Mouse (Mus musculus): Measurements from ENCODE around the gene Znrf4. TPM values are rescaled to one million over a fixed set of nuclear protein-coding genes. Genes with fewer than 3 reads are reported as not detected.
A peak's percentile ranks its signal among the peaks of the same experiment; 100 is the strongest.
"Not testable (repeated sequence)": the region's sequence is repeated elsewhere in the genome, so short reads cannot be mapped to it uniquely, and the experiment has no call there.

Znrf4 gene
- total RNA-seq, 2 experiments from 2014 or later, result not detected

DNA sequence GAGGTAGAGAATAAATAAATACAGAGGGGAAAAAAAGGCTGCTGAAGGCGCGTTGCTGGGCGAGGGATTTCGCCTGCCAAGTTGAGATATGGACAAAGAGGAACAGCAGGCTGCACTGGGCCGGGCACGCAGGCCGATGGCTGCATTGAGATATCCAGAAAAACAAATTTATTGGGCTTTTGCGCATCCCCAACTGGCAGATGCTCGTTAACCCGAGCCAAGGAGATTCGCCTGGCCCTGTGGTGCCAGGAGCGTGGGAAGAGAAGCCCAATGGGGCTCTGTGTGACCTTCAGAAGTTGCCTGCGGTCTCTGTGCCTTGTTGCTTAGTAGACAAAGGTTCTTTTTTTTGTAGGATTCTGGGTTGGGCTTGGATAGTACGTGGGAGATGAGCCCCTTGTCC lies 24.0 kb upstream of the Znrf4 start:
- peak in 1 of 2 experiments; percentile 54 for DNase-seq

DNA sequence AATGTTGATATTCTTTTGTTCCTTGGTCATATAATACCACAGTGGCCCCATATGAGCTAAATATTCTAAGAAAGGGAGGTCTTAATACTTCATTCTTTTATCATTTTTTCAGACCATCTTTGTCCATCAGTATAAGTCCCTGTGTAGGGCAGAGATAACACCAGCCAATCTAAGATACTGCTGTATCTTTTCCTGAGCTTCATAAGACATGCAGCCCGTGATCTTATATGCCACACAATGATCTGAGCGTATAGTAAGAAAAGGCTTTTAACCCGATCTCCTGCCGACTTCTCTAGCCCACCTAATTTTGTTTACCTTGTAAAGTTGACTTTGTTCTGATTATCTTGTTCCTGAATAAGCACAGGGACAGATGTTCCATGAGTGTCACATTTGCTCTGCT lies 12.7 kb upstream of the Znrf4 start:
- no peak for DNase-seq

DNA sequence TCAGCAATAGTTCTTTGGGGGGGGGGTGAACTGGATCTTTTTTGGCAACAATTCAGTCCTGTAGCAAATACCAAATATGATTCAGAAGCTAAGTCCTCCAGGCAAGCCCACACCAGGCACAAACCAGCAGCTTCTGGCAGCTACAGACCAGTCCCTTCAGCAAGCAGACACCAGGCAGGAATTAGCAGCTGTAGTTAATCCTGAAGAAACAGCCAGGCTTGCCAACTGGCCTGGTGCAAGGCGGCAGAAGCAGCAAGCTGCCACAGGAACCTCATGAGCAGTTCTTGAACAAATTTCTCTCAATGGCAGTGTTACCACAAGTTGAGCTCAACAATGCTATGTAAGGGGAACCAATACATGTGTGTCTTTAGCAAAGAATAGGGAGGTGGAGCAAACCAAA lies 10.5 kb upstream of the Znrf4 start:
- DNase-seq, result peak in 1 of 2 experiments; percentile 3

DNA sequence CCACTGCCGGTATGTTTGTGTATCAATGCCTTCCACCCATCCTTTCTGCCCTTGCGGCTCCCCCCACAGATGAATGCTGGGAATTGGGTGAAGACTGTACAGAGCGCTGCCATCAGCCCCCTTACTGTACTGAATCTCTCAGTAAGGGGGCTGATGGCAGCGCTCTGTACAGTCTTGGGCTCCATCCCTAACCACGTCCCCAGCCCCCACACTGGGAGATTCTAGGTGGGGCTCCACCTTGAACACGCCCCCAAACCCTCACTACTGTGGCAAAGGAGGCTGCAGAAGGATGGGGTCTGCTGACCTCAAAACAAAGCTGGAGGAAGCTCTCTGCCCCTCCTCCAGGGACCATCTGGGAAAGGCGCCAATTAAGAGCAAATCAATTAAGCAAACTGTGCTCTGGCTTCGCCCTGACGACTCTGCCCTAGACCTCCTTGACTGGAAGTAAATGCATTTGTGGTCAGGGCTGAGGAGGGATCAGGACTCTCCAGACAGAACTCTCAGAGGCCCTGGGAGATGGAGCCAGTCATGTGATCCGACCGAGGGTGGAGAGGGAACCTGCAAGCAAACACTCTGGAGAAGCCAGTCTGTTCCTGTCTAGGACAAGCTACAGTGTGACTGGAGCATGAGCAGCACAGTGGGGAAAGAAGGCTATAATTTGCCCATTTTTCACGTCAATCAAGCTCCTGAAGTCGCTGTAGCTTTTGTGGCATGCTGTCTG lies 3.6 kb upstream of the Znrf4 start:
- DNase-seq, result peak in 1 of 2 experiments; percentile 15

DNA sequence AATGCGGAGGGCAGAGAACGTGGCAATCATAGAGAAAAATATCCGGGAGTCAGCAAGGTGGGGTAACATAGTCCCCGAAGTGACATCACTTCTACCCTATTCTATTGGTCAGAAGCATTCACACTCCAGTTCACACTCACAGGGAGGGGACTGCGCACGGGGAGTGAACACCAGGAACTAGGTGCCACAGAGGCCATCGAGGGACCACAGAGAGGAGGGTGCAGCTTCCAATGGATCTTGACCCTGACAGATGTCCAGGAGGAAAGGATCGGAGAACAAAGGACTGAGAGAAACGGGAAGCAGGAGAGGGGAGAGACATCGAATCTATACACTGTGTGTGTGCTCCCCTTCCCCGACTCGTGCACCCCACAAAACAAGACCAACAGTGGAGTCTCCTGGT lies 2.7 kb upstream of the Znrf4 start:
- DNase-seq, result peak in 1 of 2 experiments; percentile 2

DNA sequence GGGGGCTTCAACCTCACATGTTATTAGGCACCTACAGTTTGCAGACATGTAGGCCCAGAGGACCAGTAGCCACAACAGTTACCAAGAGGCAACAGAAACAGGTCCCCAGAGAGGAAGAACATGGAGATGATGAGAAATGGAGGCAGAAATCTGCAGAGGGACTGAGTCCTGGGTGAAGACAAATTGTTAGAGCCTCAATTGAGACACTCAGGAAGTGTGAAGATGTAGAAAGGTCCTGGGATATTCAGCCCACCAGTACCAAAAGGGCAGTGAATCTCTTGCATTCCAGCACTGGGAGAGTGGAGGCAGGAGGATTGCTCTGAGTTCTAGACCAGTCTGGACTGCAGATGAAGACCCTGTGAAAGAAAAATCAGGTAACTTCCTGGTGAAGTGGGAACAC lies 2.1 kb upstream of the Znrf4 start:
- DNase-seq, result peak in 1 of 2 experiments; percentile 0

DNA sequence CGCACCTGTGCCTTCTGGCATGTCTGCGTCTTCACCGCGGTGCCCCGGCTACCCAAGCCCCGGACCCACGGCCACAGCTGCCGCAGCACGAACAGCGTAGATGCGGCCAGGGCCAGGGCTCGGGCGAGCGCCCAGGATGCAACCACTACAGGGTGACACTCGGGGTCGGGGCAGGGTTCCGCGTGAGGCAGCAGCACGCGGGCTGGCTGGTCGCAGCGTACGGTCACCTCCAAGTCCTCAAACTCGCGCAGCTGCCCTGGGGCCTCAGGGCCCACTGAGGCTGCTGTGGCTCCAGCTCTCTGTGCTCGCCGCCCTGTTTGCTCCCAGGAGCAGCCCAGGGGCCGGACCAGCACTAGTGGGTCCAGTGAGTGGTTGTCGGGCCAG lies 532 bp downstream of the Znrf4 start:
- no peak for DNase-seq

DNA sequence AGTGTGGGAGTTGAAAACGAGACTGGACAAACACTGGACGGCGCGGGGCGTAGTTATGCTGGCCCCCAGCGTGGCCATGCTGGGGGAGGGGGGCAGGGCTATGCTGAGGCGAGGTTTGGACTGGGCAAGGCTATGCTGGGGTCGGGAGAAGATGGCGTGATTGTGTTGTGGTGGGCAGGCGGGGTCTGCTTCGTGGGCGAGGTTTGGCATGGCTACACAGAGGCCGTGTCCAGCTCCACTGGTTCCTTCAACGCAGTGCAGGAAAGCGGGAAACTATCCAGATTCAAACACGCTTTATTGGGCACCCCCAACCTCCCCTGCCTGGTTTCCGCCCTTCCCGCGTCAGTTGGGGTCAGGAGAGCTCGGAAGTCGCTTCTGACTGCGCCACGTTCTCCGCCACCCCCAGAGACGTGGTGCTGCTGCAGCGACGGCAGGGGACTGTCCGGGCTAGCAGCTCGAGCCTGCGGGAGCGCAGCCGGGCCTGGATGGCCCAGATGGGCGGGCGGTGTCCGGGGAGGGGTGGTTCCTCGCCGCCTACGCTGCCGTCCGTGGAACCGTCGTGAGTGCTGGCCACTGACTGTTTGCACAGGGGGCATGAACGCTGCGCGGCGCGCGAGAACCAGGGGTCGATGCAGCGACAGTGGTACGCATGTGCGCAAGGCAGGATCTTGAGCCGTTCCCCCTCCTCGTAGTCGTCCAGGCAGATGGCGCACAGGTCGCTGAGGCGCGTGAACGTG lies 1.1 kb downstream of the Znrf4 start:
- peak in 1 of 2 experiments; percentile 15 for DNase-seq

DNA sequence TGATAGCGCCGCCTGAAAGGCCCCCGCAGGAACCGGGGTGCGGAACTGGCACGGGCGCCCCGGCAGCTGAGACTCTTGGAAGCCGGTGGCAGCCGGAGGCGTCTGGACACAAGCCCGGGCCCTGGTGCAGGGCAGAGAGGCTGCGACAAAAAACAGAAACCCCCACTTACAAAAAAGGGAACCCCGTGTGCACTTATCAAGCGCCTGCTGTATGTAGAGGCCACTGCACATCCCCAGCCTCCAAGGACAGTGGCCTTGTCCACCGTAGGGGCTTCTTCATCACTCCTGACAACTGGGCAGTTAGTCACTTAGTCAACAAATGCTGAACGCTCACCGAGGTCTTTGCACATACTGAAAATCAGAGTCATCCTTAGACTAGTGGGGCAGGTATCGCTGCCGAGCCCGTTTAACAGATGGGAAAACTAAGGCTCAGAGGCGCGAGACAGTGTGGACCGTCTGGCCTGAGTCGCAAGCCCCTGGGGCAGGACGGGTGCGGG lies 1.7 kb downstream of the Znrf4 start:
- peak; percentile 62 to 76 for DNase-seq

DNA sequence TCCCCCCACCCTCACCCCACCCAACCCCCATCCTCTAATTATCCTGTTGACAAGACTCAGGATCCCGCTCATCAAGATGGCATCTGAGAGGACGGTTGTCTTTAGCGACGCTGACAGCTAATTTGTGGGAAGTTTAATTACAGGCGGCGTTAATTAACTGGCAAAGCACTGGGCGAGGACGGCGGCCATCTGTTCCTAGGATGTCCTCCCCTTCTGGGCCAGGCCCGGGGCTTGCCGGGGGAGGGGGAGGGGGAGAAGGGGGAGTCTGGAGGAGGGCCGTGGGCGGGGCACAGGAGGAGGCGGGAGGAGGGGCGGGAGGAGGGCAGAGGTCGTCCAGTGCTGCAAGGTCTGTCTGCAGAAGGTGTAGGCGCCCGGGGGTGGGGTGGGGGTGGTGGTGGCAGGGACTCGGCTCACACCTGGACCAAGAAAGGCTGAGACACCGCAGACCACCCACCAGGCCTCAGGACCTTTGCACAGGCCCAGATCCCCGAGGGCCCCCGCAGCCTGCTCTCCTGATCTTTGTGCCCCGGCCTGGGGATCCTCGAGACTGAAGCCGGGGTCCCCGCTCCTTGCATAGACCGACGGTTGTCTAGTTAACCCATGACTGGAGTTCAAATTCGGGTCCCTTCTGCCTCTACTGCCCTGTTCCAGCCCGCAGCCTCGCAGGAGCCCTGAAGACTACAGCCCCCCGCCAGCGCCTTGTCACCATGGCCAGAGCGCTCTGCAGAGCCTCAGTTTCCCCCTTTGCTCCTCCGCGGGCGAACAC lies 2.3 kb downstream of the Znrf4 start:
- DNase-seq, result peak in 1 of 2 experiments; percentile 43

DNA sequence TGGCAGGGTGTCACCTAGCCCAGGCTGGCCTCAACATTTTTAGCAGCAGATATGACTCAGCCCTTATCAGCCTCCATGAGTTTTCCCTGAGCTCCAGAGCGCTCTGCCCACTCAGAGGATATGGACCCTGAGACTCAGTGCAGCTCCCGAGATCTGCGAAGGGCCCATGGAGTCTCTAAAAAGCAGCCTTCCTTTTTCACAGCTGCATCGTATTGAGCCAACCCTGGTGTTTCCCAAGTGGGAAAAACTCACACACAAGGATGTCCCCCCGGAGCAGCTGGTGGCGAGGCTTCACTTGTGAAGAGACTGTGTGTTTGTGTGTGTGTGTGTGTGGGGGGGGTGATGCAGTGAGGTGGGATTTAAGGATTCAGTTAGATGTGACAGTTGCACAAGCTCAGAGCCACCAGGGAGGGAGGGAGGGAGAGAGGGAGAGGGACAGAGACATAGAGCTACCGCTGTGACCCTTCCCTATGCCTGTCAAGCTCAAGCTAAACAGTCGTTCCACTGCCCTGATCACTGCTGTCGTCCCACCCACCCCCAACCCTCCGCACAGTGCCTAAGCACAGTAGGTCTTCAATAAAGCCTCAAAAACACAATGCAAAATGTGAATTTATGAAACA lies 3.1 kb downstream of the Znrf4 start:
- peak in 1 of 2 experiments; percentile 0 for DNase-seq

DNA sequence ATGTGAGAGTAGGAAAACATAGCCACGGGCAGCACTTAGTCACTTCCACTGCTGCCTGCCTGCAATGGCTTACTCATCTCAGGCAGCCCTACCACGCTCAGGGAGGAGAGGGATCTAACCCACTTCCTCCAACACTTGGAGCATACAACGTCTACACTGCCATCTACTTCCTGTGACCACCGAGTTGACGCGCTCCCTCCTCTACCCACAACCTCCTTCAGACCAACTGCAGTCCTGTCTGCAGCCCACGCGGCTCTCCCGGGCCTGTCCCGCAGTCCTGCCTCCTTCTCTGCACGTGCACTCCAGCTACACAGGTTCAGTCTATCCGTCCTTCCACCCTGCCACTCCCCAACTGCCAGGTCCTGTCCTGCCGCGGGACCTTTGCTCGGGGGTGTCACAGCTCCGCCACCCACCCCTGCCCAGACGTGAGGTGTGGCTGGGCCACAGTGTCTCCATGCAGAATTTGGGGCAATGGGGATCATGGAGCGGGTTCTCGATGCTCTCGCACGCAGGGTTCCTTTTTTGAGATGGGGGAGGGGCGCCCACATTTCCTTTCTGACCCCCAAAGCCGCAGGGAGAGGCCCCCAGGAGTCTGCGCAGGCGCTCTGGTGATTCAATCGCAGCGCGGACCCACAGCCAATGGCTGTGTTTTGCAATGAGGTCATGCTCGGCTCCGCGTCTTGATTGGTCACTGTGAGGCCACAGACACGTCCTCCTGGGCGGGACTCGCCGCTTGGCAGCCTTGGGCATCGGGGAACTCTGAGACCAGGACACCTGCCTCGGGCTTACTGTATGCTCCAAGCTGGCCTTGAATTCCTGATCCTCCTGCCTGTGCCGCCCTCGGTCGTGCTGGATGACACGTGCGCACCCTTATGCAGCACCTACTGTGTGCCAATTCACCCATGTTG lies 4.8 kb downstream of the Znrf4 start:
- peak; percentile 95 to 96 for DNase-seq

DNA sequence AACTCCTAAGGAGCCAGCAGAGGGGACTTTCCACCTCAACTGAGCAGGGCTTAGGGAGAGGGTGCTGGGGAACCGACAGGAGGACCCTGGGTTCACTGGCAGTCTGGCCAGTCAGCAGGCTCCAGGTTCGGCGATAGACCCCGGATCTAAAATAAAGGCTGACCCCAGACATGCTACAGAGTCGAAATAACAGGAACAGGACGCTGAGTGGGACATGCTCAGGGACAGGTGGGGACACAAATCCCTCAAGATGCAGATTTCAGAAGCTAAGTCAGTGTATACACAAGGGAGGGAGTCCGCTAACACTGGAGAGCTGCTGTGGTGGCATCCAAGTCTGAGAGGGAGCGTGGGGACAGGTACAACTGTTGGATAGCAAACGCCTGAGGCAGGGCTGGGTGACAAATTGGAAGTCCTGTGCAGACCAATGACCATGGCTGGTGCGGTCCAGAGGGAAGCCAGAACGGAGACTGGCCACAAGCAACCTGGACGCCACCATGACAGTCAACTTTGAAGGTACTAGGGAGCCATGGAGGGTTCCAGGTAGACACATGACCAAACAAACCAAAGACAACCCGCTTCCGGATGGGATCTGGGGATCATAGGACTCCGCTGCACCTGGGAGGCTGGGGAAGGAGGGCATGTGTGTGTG lies 5.7 kb downstream of the Znrf4 start:
- DNase-seq, result peak in 1 of 2 experiments; percentile 4

DNA sequence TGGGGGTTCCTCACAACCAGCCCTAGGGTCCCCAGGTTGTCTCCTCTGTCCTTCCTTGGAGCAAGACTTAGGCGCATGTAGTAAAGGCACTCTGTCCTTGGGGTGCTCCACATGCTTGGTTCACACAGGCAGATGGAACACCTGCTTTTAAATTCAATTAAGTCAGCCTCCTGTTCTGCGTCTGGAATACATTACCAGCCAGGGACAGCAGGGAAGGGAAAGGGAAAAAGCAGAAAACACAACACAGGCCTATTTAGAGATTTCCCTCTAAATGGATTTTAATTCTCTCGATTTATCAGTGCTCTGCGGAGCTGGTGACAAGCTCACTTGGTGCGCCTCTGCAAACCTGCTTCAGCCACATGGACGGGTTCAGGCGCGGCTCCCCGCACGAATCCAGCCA lies 6.8 kb downstream of the Znrf4 start:
- DNase-seq, result peak in 1 of 2 experiments; percentile 12

DNA sequence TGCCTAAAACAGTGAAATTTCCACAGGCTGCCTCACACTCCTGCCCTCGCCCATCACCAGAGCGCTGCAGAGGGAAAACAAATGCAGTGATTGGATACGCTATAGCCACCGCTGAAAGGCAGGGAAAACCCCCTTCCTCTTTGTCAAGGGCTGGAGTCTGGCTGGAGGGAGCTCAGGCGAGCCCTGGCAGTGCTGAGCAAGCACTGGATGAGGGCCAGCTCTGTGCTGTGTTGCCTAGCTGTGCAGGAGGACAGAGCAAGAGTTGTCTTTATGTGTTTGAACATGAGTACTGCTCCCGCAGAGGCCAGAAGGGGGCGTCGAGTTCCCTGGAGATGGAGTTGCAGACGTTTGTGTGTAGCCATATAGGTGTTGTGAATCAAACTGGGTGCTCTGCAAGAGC lies 9.7 kb downstream of the Znrf4 start:
- peak; percentile 72 to 81 for DNase-seq

DNA sequence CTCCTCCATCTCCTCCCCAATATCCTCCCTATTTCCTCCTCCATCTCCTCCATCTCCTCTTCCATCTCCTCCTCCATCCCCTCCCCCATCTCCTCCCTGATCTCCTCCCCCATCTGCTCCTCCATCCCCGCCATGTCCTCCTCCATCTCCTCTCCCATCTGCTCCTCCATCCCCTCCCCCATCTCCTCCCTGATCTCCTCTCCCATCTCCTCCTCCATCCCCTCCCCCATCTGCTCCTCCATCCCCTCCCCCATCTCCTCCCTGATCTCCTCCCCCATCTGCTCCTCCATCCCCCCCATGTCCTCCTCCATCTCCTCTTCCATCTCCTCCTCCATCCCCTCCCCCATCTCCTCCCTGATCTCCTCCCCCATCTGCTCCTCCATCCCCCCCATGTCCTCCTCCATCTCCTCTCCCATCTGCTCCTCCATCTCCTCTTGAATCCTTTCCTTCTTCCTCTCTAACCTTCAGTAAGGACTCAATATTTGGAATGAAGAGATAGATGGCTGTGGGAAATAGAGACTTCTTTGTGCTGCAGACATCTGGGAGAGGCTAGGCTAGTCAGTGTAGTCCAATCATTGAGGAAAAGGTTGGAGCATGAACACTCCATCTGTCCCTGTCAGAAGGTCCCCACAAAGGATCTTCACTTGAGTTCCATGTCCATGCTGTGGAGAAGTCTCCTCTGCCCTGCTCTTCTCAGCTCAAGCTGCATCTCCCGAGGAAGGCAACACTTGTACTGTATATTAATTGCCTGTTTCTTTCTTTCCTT lies 10.4 kb downstream of the Znrf4 start:
- not testable (repeated sequence) for DNase-seq

DNA sequence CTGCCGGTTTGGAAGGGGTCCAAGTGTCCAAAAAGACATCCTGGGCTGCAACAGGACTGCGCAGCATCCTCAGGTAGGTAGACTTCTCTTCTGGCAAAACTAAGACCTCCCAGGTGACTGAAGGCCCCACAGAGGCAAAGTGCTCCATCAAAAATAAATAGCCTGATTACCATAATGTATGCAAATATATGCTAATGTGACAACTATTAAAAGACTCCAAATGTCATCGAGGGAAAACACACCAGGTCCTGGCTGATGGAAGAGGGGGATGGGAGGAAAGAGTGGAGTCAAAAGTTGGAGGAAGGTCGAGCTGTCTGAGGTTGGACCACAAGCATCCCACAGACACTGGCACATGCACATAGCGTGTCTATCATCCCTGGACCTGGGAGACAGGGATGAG lies 13.0 kb downstream of the Znrf4 start:
- no peak for DNase-seq

DNA sequence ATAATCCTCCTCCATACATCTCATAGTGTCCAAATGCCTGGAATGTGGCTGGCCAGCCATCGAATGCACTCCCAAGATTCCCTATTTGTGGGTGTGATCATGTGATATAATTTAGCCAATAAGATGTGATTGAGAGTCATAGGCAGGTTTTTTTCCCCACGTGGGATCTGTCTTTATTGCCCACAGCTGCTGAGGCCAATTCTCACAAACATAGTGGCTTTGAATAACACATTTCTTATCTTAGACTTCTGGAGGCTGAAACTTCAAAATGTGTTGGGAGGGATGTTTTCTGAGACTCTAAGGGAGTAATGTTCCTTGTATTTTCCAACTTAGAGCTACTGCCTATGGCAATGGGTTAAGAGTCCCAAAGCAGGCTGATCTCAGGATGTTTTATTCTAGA lies 17.8 kb downstream of the Znrf4 start:
- no peak for DNase-seq

DNA sequence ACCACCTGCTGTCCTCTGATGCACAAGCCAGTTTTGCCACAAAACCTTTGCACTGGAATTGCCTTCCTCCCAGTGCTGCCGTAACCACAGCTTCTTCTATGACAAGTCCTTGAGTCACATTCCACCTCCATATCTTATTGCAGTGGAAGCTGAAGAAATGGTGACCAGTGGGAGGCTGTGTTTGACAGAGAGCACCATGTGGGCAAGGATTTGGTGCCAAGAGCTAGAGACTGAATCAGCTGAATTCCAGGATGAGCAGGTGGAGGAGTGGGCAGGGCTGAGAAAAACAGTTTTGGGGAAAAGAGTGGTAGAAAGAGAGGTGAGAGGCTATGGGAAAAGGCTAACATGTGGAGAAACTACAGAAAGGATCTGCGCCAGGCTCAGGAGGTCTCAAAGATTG lies 18.4 kb downstream of the Znrf4 start:
- DNase-seq, result peak in 1 of 2 experiments; percentile 47

Data from layer of hippocampus, postnatal 36 days (tissue).